Mouse (Mus musculus): ENCODE data around the gene Lpar2.

DNA sequence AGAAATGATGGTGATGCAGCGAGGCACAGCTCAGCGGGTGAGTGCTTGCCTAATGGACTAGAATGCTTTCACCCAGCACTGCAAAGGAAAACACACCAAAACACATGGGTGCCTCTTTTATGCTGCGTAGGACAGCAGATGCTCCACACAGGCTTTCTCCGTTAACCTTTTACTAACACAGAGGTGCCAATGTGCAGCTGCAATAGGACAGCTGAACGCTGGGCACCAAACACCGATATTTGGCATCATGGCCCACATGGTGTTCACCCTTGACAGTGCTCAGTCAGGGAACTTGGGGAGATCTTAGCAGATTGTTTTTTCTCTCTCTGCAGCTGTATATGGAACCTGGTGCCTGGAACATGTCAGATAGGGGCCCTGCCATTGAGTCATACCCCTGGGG is 27.3 kb upstream of the Lpar2 start:
- no peak for TF ChIP-seq CTCF (IDR thresholded peaks at IDR 0.05; ENCODE audit: extremely low read depth, insufficient read depth, insufficient read length, insufficient replicate concordance)
- TF ChIP-seq POLR2A (IDR thresholded peaks at IDR 0.05; ENCODE audit: low read depth, low read length): no peak
